Mouse (Mus musculus) gastrocnemius, postnatal 10 days (tissue): ENCODE results near the gene Rwdd4a. TPM values are rescaled to one million over a fixed set of nuclear protein-coding genes. Genes with fewer than 3 reads are reported as not detected.

Experiments
- DNase-seq: peaks from one replicate; pipeline ENCODE4 v3.0.0; 2021; ENCODE audit warnings: mixed read lengths
- long read RNA-seq, 2 experiments: library from polyadenylated mRNA; stranded (forward); transcript quantifications; one replicate each; pipeline ENCODE4 v2.0.0; 2021
- total RNA-seq, 2 experiments: library from RNA; stranded (reverse); gene quantifications; 2 replicates each; pipeline ENCODE4 v1.2.3; 2021

Gene Rwdd4a
- total RNA-seq = 10 to 100 TPM; 27.1 to 27.4 TPM
- long read RNA-seq, experiment 1, partial matches to known transcripts = 1 of 28 reads
- long read RNA-seq, experiment 1, other reads (novel, unspliced or antisense) = 27 of 28 reads
- long read RNA-seq, experiment 2, partial matches to known transcripts = 0 of 17 reads
- long read RNA-seq, experiment 2, other reads (novel, unspliced or antisense) = 15 of 17 reads

DNA sequence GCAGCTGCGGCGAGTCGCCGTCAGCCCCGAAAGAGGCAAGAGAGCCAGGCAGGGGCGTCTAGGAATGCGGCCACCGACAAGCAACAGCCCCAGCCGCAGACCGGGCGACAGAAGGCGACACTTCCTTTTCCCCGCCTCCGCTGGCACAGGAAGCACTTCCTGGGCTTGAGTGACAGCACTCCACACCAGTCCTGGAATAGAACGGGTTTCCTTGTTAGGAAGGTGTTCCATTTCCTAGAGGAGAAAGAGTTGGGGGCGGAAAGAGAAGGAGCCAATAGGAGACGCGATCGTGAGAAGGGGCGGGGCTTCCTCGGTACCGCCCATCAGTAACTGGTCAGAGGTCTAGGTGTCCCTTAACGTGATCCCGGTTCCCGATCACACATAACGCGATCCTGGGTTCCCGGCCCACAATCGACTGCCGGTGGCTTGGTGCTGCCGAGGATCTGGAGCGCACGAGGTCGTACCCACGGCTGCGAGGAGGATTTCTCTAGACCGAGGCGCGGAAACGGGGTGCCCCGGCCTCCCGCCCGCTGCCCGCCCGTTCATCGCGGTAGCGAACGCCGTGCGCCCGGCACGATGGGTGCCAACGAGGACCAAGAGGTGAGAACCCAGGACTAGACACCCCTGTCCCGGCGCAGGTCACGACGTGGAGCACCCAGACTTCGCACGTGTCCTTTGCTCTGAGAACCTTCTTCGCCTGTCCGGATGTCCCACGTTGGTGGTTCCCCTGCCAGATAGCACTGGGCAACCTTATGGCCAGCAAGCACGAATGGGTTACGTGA lies at the start of gene Rwdd4a, which contains the start of gene Trappc11:
Gene Rwdd4a, plus strand, starts transcription at position 321 of the 782 bp plus-strand sequence.
Gene Trappc11, minus strand, starts transcription at position 127 of the 782 bp plus-strand sequence.
- peak; percentile 90 for DNase-seq

DNA sequence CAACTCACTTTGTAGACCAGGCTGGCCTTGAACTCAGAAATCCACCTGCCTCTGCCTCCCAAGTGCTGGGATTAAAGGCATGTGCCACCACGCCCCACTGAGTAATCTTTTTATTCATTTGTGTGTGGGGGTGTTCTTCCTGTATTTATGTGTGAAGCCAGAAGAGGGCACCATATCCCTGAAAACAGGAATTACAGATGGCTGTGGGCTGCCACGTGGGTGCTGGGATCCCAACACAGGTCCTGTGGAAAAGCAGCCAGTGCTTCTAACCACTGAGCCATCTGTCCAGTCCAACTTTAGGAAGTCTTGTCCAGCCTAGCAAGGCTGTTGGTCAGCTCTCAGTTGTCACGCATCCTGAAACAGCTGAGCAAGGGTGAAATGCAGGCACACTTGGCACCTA lies 46.2 kb upstream of the Rwdd4a start:
- no peak for DNase-seq

DNA sequence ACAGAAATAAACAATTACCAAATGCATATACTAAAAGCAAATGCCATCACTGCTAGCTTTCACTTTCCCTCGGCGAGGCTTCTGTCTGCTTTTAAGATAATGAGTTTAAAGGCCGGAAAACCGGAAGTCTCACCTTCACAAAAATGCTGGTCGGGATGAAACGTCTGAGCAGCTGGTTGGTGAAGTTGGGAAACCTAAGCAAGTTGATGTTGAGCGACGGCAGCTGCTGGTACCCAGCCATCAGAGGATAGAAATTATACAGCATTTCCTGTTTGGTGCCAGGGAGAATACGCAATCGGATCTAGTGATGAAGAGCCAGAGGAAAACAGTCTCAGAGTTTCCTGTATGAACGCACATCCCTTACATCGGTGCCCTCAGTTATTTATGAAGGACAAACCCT lies 40.4 kb upstream of the Rwdd4a start:
- DNase-seq = no peak

DNA sequence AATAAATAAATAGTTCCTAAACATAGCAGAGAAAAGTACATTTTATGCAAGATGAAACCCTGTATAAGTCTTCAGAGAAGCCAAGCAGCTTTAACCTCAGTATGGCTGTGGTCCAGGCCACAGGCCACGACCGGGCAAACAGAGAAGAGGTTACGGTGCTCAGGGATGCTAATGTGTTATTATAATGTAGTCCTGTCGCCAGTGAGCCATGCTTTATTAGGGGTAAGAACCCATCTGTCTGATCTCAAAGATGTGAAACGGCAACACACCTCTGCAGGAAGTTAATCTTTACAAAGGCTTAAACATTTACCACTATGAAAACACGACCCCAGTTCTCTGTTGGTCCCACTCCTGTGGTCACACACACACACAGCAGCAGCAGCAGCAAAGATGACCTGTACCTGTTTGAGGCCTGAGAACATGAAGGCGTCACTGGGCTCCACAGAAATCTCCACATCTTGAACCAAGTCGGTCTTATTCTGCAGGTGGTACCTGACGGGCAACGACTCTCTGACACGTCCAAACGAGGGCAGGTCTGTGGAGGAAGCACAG lies 38.8 kb upstream of the Rwdd4a start:
- no peak for DNase-seq

DNA sequence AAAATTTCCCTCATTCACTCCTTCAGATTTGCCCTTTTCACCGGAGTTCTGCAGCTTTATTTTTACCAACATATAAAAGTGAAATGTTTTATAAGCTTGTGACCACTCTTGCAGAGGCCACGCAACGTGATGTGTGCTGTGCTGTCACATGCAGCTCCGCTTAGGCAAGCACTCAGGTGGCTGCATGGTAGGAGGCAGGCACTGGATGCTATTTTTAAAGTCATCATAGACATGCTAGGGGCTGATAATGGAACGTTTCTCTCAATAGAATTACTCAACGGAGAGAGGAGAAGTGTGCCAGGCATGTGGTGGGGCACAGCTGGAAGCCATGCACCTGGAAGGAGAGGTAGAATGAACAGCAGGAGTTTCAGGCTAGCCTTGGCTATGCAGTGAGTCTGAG lies 38.0 kb upstream of the Rwdd4a start:
- no peak for DNase-seq

DNA sequence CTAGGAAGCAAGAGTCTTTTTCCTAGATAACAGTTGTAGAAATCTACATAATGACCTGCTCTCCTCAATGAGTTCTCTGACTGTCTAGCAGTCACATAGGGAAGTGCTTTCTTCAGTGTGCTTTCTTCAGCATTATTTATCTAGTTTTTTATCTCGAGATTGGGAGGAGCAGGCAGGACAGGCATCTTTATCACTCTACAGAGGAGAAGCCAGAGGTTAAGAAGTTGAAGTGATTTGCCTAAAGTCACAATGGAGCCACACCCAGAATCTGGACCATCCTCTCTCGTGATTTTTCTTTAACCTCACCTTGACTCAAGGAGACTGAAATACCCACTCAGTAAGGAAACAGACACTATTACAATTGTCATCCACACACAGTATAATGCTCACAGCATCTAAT lies 31.5 kb upstream of the Rwdd4a start:
- no peak for DNase-seq

DNA sequence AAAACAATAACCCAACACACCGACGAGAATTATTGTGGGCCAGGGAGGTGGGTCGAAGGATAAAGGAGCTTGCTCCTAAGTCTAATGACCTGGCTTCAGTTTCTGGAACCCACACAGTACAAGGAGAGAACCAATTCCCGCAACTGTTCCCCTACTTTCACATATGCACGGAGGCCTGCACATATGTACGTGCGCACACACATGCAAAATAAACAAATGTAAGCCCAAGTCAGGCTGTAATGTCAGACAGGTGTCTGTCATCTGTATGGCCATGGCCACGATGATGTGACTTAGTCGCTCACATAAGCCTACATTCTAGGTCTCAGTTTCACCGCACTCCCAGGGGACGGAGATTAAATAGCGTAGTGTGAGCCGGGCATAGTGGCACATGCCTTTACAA lies 30.9 kb upstream of the Rwdd4a start:
- DNase-seq = no peak

DNA sequence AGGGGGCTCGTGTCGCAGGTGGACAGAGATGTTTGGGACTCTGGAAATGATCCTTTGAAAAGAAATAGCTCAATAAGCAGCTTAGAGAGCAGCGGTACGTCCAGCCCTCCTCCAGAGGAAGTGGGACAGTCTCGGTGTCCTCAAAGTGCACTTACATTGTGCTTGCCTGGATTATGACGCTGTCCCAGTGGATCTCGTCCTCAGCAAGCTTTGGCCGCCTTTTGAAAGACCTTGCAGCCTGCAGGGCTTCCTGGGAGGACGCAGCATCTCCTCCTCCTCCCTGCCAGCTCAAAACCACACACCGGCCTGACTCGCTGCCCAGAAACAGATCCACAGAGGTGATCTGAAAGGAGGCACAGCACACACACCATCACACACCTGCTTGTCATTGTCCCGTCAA lies 28.0 kb upstream of the Rwdd4a start:
- no peak for DNase-seq

DNA sequence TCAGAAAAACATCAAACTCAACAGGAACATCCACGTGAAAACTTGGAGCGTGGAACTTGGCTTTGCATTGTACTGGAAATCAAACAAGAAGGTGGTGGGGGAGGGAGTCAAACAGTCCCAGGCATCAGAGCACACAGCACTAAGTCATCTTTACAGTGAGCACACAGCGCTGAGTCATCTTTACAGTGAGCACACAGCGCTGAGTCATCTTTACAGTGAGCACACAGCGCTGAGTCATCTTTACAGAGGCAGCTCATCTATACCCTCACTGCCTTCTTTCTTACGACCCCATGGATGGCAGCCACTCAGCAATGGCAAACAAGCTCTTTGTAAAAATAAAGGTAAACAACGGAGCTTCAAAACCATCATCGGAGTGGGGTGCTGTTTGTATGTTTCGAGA lies 22.5 kb upstream of the Rwdd4a start:
- no peak for DNase-seq

DNA sequence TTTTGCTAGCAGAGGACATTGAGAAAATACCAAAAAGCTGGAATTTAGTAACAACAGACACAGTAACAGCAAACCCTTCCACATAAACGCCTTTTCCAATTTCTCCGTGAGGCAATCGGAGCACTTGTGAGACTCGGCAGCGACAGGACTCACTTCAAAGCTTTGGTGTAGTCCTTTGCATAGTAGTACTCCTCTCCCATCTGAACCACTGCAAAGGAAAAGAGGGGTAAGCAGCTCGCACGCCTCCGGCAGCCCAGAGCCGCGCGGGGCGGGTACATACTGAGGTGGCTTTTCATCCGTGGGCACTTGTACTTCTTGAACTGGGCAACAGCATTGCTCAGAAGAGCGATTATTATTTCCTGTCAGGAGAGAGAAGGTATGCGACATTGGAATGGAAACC lies 19.9 kb upstream of the Rwdd4a start:
- DNase-seq = no peak

DNA sequence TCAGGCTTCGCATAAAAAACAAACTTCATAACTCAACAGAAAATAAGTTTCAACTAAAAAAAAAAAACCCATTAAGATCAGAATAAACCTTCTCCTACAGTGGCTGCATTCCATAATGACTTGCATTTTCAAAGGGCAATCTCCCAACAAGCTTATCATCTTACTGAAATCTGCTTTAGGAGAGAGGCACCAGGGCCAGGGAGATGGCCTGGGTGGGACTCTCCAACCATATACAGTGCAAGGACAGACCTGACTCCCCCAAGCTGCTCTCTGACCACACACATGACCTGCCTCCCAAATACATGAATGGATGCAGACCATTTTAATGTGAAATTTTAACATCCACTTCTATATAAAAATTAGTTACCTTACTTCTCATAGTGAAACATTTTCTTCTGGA lies 5.4 kb upstream of the Rwdd4a start:
- no peak for DNase-seq

DNA sequence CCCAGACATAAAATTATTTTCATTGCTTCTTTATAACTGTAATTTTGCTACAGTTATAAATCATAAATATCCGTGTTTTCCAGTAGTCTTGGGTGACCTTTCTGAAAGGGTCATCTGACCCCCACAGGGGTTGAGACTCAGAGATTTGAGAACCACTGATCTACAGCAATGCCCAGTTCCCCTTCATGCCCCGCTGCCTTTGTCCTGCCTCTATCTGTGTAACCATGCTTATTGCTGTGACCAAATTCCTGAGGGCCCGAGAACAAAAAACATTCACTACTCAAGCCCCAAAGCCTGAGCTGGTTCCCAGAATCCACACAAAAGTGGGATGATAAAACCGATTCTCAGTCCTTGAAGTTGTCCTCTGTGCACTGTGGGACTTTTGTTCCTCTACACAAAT lies 4.9 kb downstream of the Rwdd4a start:
- DNase-seq = no peak

DNA sequence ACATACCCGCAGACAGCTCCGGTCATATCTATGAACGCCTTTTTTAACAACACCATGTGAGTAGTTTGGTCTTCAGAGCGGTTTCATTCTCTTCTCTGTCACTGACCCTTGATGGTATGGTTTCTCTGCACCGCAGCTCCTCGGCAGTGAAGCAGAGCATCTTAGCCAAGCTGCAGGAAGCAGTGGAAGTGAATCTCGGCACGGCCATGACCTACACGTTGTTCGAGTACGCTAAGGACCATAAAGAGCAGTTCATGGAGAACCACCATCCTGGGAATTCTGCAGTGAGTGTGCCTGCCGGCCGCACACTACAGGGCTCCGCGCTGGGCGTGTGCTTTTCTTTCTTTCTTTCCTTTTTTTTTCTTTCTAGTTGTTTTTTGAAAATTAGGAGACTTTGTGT lies 9.3 kb downstream of the Rwdd4a start:
- DNase-seq = no peak

DNA sequence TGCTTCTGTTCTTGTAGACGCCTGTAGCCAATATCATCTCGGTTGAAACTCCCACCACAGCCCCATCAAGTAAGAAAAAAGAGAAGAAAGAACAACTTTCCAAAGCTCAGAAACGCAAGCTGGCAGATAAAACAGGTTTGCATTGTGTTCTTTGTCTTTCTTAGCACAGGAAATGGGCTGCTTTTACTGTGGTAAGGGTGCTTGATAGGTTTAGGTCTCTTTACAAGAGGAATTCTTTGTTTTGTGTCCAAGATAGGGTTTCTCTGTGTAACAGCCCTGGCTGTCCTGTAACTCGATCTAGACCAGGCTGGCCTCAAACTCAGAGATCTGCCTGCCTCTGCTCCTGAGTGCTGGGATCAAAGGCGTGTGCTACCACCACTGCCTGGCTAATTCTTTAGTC lies 10.6 kb downstream of the Rwdd4a start:
- no peak for DNase-seq

DNA sequence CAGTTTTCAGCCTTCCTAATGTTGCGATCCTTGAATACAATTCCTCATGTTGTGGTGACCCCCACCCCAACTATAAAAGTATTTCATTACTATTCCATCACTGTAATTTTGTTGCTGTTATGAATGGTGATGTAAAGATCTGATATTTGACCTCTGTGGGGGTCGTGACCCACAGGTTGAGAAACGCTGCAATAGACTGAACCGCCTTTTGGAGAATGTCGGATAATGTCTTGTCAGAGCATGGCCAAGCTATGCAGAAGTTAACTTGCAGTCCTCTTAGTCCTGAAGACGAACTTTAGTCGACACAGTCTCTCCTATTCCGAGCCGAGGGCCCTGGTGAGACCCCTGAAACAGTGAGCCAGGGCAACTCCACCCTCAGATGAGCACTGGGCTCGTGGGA lies 13.6 kb downstream of the Rwdd4a start:
- DNase-seq = no peak

DNA sequence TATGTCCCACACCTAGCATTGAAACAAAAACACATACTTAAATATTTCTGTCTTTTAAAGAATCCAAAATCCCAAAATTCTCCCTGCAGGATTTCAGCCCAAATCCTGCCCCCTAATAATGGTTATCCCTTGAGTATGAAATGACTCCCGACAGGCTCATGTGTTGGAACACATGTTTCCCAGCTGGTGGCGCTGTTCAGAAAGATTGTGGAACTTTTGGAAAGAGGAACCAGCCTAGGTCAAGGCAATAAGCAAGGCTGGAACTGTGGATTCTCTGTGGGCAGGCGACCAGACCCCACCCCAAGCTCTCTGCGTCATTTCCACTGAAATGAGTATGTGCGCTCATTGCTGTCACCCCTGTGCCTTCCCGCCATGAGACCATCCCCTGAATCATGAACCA lies 20.1 kb downstream of the Rwdd4a start:
- no peak for DNase-seq

DNA sequence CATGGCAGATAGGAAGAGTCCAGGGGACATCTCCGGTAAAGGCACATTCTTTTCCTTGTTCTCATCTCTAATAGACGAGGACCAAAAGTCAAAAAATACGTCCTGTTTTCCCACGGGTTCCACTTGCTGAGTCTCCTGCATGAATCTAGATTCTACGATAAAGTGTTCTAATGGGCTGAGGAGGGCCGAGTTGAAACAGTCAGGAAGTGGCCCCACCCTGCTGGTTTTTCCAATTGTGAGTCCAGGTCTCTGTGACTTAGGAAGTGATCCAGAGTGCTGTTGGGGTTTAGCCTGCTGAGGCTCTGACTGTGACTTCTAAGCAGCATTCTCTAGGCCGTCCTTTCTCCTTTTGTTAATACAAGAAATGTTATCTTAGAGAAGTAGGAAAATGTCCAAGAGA lies 23.0 kb downstream of the Rwdd4a start:
- no peak for DNase-seq

DNA sequence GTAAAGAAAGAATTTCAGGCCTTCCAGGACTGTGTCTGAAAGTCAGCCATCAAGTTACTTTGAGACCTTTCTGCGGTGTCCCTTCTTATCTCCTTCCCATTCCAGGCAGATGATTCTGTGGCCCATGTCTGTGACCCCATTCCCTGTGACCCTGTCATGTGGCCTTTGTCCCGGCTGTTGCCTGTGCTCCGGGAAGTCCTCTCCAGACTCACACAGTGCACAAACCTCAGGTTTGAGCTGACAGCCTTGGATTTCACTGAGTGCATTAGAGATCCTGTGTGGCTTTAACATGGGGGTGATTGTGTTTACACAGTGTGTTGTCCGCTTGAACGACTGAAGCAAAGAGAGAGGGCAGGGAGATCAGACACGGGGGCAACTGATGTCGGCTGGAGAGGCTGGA lies 24.8 kb downstream of the Rwdd4a start:
- DNase-seq = no peak

DNA sequence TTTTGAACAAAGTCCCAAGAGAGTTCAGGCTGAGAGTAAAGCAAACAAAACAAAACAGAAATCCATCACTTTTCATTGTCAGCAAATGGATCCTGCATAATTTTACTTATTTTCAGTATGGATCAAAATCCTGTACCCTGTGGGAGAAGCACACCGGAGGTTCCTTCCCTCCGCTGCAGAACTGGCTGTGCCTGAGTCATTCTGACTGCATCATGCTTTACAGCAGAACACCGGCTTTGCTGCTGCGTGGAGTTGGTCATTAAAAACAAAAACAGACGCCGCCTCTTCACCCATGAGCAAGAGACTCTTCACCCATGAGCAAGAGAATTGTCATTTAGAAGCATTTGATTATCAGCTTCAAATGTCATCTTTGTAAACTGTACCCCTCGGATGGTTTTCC lies 27.3 kb downstream of the Rwdd4a start:
- no peak for DNase-seq

DNA sequence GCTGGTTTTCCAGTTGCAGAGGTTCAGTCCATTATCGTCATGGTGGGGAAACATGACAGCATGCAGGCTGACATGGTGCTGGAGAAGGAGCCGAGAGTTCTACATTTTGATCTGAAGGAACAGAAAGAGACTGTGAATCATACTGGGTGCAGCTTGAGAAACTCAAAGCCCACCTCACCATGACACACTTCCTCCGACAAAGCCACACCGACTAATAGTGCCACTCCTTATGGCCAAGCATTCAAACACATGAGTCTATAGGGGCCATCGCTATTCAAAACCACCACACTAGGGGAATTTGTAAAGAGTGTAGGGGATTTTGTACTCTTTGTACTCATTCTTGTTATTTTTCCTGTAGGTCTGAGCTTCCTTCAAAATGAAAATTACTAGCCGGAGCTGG lies 33.1 kb downstream of the Rwdd4a start:
- DNase-seq = no peak

DNA sequence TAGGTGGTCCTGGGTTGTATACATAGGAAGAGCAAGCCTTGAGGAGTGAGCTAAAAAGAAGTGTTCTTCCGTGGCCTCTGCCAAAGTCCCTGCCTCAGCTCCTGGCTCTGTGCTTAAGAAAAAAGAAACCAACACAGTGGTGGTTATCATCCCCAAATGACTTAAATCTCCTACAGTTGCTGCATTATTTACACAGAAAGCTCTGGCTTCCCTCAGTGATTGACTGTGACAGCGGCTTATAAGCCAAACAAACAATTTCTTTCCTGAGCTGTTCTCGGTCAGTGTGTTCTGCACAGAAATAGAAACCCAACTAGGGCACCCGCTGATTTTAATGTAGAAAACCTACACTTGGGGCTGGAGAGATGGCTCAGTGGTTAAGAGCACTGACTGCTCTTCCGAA lies 34.6 kb downstream of the Rwdd4a start:
- no peak for DNase-seq

DNA sequence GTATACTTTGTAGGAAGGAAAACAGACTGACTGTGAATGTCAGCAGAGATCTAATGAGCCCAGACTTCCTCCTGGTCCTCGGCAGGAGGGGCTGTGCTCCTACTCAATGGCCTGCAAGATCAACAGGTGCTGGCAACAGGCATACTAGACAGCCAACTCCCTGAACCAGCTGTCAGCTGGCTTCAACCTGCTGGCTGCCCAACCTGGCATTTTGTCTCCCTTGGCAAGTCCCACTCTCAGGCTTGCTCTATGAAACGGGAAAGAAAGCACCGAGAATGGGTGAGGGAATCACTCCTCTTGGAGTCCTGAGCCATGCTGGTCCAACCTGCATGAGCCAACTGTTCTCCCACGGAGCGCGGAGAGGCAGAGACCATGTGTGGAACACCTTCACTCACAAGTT lies 36.7 kb downstream of the Rwdd4a start:
- peak; percentile 63 for DNase-seq

DNA sequence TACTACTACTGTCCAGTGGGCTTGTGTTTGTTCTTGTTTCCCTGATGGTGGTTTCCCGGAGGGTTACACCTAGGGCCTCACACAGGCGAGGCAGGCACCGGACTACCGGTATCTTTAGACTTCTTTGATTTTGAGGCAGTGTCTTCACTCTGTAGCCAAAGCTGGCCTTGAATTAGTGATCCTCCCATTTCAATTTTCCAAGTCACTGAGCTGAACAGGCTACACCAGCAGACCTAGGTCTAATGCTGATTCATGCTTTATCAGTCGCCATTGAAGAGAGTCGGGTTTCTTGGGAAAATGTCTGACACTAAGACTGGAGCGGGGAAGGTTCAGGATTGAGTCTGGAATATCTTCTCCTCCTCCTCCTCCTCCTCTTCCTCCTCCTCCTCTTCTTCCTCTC lies 40.0 kb downstream of the Rwdd4a start:
- no peak for DNase-seq

DNA sequence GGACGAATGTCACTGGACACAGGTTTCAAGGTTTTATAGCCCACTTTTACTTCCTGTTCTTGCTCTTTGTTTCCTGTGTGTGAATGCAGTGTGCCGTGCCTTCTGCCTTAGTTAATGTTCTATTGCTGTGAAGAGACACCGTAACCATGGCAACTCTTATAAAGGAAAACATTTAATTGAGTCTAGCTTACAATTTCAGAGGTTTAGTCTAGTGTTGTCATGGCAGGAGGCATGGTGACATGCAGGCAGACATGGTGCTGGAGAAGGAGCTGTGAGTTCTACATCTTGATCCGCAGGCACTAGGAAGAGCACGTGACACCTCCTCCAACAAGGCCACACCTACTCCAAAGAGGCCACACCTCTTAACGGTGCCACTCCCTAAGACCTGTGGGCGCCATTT lies 48.0 kb downstream of the Rwdd4a start:
- DNase-seq = no peak
